Mouse (Mus musculus) midbrain, embryonic 10.5 days (tissue): Measurements from ENCODE around the gene Cidec. TPM values are rescaled to one million over a fixed set of nuclear protein-coding genes. Genes with fewer than 3 reads are reported as not detected.

Source experiments
- DNase-seq: peaks from one replicate; pipeline ENCODE4 v3.0.0-alpha.2; 2017; ENCODE audit warnings: low spot score
- H3K27ac ChIP-seq: fragments of 300-500 bp; sonication (generic); replicated peaks from 2 replicates; pipeline ENCODE4 v1.5.1; 2016; ENCODE audit warnings: mild to moderate bottlenecking
- H3K27me3 ChIP-seq: fragments of 300-500 bp; sonication (generic); 2 replicates; pipeline ENCODE4 v1.6.1; 2016; ENCODE audit warnings: low read depth, mild to moderate bottlenecking; ENCODE audit not compliant: poor library complexity, severe bottlenecking
- H3K36me3 ChIP-seq: fragments of 300-500 bp; sonication (generic); 2 replicates; pipeline ENCODE4 v1.6.1; 2016; ENCODE audit warnings: mild to moderate bottlenecking, moderate library complexity
- H3K4me1 ChIP-seq: fragments of 300-500 bp; sonication (generic); 2 replicates; pipeline ENCODE4 v1.6.1; 2016
- H3K4me3 ChIP-seq: fragments of 300-500 bp; sonication (generic); 2 replicates; pipeline ENCODE4 v1.5.1; 2016; ENCODE audit warnings: mild to moderate bottlenecking, moderate library complexity
- H3K9me3 ChIP-seq: fragments of 300-500 bp; sonication (generic); replicated peaks from 2 replicates; pipeline ENCODE4 v1.6.1; 2016; ENCODE audit warnings: mild to moderate bottlenecking
- WGBS: fragments of 180-500 bp; shearing (Covaris S2); methylation state at CpG from one replicate; pipeline ENCODE4 v1.1.7; 2016; 5-methylcytosine and 5-hydroxymethylcytosine counted together
- polyA plus RNA-seq: library from polyadenylated mRNA; unstranded; fragments of >200 nt; fragmentation: Nextera tagmentation; extraction: Ambion mirVana; gene quantifications from 2 replicates; pipeline ENCODE4 v1.2.1, GENCODE M21; 2016

Cidec gene
- polyA plus RNA-seq, 1 experiment from 2014 or later: not detected

DNA sequence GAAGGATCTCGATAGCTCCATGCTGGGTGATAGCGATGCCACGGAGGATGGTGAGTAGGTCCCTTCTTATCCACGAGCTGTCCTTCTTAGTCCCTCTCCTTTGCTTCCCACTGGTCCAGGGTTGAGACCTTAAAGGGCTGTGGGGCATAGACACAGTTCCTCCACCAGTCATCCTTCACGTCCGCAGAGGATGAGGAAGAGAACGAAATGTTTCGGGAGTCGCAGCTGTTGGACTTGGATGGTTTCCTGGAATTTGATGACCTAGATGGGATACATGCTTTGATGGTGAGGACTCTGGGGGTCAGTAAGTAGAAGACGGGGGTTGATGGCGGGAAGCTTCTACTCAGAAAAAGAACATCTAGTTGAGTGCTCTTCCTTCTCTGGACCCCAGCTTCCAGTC, 40.7 kb downstream of the Cidec start:
- no peak overlapping the region for H3K27ac ChIP-seq
- H3K9me3 ChIP-seq: no peaks in the 10 kb centered on the region
- H3K4me3 ChIP-seq: no peak overlapping the region
- DNase-seq: no peak
- H3K27me3 ChIP-seq: no peaks in the 10 kb centered on the region
- WGBS: 96% methylated on average over 11 of the region's 11 CpGs
- H3K4me1 ChIP-seq: peaks cover 29% of the 10 kb centered on the region
- H3K36me3 ChIP-seq: peaks cover 44% of the 10 kb centered on the region

DNA sequence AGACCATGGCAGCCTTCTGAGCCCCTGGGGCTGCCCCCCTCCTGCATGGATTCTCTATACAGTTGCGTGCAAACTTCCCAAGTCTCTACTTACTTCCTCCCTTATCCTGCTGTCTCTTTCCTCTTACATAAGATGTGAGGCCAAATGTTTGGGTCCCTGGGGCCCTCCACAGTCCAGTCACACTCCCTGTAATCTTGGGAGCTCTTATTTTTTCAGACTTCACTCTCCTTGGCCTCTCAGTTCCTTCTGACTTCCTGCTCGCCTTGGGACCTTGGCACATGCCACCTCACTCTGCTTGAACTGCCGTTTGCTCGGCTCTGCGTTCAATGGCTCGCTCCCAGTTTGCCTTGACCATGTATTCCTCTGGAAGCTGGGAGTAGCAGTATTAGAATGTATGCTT, 41.6 kb downstream of the Cidec start:
- Histone ChIP-seq H3K36me3 (peaks cover 47% of the 10 kb centered on the region), H3K27ac (no peak overlapping the region), H3K27me3 (no peaks in the 10 kb centered on the region), H3K4me3 (no peak overlapping the region), H3K4me1 (peaks cover 29% of the 10 kb centered on the region), H3K9me3 (no peaks in the 10 kb centered on the region)
- WGBS: 92% methylated on average over 6 of the region's 6 CpGs
- DNase-seq: no peak

DNA sequence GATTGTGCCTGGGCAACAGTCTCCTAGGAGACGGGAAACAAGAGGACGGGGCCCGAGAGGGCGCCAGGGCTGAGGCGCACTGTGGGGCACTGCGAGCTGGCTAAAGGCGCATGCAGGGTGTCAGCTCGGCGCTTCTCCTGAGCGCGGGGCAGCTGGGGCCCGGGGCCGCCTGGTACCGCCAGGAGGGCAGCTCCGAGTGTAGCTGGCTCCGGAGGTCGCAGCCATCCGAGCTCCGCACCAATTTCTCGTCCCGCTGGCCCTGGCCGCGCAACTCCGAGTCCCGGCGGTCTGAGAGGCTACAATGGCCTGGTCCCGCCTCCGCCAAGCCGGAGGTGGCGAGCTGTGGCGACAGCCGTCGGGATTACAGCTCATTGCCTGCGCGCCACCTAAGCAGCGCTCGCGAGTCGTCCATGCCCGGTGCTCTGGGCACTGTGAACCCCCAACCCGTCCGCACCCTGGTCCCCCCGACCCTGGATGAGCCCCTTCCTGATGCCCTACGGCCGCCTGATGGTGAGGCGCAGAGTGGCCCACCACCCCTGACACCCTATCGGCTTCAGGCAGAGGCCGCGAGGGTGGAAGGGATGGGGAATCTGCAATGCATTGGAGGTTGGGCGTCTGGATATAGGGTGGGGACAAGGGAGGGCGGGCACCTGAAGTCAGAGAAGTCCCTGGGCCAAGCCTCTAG, 43.0 kb downstream of the Cidec start:
- peak; percentile 86 for DNase-seq
- H3K4me3 ChIP-seq: peak overlapping the region; percentile 69
- H3K4me1 ChIP-seq: peaks cover 29% of the 10 kb centered on the region
- no peaks in the 10 kb centered on the region for H3K9me3 ChIP-seq
- no peaks in the 10 kb centered on the region for H3K27me3 ChIP-seq
- WGBS: under 1% methylated on average over 51 of the region's 51 CpGs
- H3K27ac ChIP-seq: peak overlapping the region; percentile 93
- peaks cover 53% of the 10 kb centered on the region for H3K36me3 ChIP-seq

DNA sequence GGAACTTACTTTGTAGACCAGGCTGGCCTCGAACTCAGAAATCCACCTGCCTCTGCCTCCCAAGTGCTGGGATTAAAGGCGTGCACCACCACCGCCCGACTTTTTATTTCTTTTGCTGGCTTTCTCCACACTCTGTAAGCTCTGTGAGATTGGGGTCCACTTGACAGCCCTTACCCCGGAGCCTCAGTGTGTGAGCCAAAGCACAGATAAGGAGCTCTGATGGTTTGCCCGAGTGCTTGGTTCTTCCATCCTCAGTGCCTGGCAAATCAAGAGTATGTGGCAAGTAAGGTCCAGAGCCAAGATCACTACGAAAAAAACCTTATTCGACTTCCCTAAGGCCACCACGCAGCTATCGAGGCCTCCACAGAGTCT, 43.6 kb downstream of the Cidec start:
- Histone ChIP-seq H3K27ac (peak overlapping the region; percentile 93), H3K36me3 (peaks cover 58% of the 10 kb centered on the region), H3K27me3 (no peaks in the 10 kb centered on the region), H3K4me3 (peak overlapping the region; percentile 69), H3K4me1 (peaks cover 29% of the 10 kb centered on the region), H3K9me3 (no peaks in the 10 kb centered on the region)
- 27% methylated on average over 10 of the region's 10 CpGs for WGBS
- DNase-seq: no peak

DNA sequence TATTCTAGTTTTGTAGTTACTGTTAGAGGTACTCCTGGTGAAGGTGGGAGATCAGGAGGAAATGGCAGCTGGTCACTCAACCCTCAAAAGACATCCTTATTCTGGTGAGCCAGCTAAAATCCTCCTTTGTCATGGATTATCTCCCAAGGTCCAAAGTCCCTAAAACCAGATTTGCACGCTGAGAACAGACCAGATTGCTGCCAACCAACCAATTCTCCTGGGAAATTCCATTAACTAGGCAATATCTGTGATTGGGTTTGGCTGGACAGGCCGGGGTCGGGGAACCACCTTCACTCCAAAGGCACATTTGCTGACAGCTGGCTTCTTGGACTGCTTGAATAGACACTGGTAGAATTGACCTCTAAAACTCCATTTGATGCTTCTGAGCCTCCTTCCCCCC, 44.8 kb downstream of the Cidec start:
- Histone ChIP-seq H3K9me3 (no peaks in the 10 kb centered on the region), H3K27me3 (no peaks in the 10 kb centered on the region), H3K27ac (no peak overlapping the region), H3K36me3 (peaks cover 69% of the 10 kb centered on the region), H3K4me1 (peaks cover 29% of the 10 kb centered on the region), H3K4me3 (no peak overlapping the region)
- no peak for DNase-seq
- 84% methylated on average over 3 of the region's 3 CpGs for WGBS

DNA sequence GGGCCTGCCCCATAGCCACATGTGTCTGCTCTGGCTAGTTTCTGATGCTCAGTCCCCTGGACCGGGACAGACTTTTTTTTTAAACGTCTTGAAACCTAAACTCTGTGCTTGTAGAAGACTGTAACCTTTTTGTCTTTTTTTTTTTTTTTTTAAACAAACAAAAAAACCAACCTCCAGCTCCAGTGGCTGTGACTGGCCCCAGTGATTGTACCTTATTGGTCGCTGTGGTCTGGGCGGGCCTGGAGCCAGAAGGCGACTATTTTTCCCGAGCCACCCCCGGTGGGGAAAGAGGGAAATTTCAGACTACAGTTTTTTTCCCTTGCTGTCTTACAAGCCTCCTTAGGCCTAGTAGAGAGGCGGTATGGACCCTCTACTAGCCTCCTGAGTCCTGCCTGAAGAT, 46.6 kb downstream of the Cidec start, which contains the start of gene Ttll3:
TSS of gene Ttll3 (plus strand) at position 301 of the 400 bp plus-strand sequence.
- H3K27me3 ChIP-seq: no peaks in the 10 kb centered on the region
- H3K36me3 ChIP-seq: peaks cover 75% of the 10 kb centered on the region
- H3K9me3 ChIP-seq: no peaks in the 10 kb centered on the region
- H3K4me1 ChIP-seq: peaks cover 29% of the 10 kb centered on the region
- no peak within 1 kb of the TSS for H3K4me3 ChIP-seq
- no peak within 1 kb of the TSS for H3K27ac ChIP-seq
- 88% methylated on average over 8 of the region's 8 CpGs for WGBS
- DNase-seq: no peak

DNA sequence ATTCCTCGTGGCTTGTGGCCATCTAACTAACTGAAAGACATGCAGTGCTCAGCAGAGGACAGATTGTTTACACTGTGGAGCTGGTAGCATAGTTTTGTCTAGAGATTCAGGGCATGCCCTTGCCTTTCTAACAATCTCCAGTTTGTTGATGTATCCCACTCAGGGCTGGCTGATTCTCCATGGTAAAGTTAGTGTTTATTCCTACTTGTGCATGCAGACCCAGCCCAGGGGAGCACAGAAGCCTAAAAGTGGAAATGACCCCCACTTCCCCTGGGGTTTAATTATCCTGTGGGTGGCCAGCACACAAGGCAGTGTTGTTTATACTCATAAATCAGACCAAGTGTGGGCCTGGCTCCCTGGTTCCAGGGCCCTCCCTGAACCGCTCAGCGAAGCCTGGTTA, 49.5 kb downstream of the Cidec start:
- no peak overlapping the region for H3K4me3 ChIP-seq
- WGBS: 93% methylated on average over 3 of the region's 3 CpGs
- no peaks in the 10 kb centered on the region for H3K27me3 ChIP-seq
- peaks cover 100% of the 10 kb centered on the region for H3K36me3 ChIP-seq
- H3K9me3 ChIP-seq: no peaks in the 10 kb centered on the region
- peaks cover 5% of the 10 kb centered on the region for H3K4me1 ChIP-seq
- no peak overlapping the region for H3K27ac ChIP-seq
- DNase-seq: no peak

DNA sequence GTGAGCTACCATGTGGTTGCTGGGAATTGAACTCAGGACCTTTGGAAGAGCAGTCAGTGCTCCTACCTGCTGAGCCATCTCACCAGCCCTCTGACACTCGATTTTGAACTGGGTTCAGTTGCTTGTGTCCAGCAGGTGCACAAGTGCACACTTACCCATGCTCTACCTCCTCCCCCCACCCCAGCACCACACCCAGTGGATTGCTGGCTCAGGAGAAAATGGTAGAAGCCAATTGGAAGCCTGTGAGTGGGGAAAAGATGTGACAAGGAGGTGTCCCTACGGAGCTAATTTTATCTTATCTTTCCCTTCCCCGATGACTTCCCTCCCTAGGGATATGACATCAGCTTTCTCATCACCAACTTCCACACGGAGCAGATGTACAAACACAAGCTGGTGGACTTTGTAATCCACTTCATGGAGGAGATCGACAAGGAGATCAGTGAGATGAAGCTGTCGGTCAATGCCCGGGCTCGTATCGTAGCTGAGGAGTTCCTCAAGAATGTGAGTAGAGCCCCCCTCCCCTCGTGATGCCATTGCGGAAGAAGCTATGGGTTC, 50.3 kb downstream of the Cidec start:
- DNase-seq: no peak
- Histone ChIP-seq H3K9me3 (no peaks in the 10 kb centered on the region), H3K4me1 (0 out of 2 replicates have a peak, but pooled peaks cover 2% of the 10 kb centered on the region), H3K27ac (no peak overlapping the region), H3K4me3 (no peak overlapping the region), H3K36me3 (peaks cover 100% of the 10 kb centered on the region), H3K27me3 (no peaks in the 10 kb centered on the region)
- WGBS: 91% methylated on average over 11 of the region's 11 CpGs

DNA sequence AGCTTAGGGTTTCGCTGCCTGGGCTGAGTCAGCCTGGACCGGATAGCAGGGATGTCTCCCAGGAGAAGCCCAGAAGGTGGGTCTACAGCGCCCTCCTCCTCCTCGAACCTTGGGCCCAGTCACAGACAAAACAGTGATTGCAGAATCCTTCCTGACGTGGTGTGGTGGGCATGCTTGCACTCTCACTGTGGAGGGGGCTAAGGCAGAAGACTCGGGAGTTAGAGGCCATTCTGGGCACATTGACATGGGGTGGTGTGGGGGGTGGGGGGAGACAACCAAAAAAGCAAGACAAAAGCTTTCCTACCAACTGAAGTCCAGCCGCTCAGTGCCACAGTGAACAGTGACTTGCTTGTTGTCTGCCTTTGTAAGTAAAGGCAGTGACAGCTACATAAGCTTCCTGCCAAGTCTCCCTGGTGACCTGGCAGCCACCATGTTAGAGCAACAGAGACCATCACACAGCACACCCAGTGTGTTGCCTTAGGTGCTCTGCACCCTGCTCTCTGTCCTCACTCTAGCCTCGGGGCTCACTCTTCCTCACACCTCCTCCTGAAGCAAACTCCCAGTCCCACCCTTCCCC, 51.1 kb downstream of the Cidec start:
- DNase-seq: no peak
- H3K4me3 ChIP-seq: no peak overlapping the region
- peaks cover 5% of the 10 kb centered on the region; the same call in 1 of the 2 replicates for H3K4me1 ChIP-seq
- H3K9me3 ChIP-seq: no peaks in the 10 kb centered on the region
- 92% methylated on average over 8 of the region's 8 CpGs for WGBS
- H3K36me3 ChIP-seq: peaks cover 94% of the 10 kb centered on the region
- H3K27ac ChIP-seq: no peak overlapping the region
- H3K27me3 ChIP-seq: no peaks in the 10 kb centered on the region

DNA sequence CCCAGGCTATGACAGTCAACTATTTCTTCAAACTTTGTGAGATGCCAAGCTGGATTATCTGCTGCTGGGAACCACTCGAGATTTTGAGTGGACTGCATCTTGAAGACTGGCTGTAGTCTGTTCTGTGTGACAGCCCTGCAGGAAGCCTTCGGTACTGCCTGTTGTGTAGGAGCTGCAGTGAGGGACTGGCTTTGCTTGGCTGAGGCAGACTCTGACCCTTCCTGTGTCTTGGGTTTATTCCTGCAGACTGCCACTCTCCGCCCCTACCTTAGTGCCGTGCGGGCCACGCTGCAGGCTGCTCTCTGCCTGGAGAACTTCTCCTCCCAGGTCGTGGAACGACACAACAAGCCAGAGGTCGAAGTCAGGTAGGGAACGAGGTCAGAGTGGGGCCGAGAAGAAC, 55.1 kb downstream of the Cidec start:
- whole genome bisulfite sequencing: 93% methylated on average over 11 of the region's 11 CpGs
- no peaks in the 10 kb centered on the region for H3K27me3 ChIP-seq
- peaks cover 28% of the 10 kb centered on the region for H3K4me1 ChIP-seq
- H3K27ac ChIP-seq: no peak overlapping the region
- DNase-seq: no peak
- peaks cover 61% of the 10 kb centered on the region for H3K36me3 ChIP-seq
- H3K9me3 ChIP-seq: no peaks in the 10 kb centered on the region
- no peak overlapping the region for H3K4me3 ChIP-seq

DNA sequence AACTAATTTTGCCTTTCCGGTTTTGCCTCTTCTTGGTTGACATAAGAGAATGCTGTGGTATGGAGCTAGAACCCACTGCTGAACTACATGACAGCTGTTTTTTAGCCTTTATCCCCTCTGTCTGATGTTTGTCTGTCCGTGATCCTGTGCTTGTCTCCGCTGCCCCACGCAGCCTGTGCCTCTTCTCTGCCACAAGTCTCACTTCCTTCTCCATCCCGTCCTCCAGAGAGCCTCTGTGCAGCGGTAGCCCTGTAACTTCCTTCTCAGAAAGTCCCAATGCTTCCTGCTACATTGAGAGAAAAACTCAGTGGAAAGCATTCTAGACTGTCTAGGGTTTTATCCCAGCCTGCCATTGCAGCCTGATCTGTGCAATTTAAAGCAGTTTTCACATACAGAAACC, 56.3 kb downstream of the Cidec start:
- H3K27me3 ChIP-seq: no peaks in the 10 kb centered on the region
- peaks cover 61% of the 10 kb centered on the region for H3K36me3 ChIP-seq
- H3K4me1 ChIP-seq: peaks cover 28% of the 10 kb centered on the region
- WGBS: 90% methylated on average over 6 of the region's 6 CpGs
- peak overlapping the region; percentile 90 for H3K4me3 ChIP-seq
- no peak for DNase-seq
- H3K27ac ChIP-seq: no peak overlapping the region
- no peaks in the 10 kb centered on the region for H3K9me3 ChIP-seq

DNA sequence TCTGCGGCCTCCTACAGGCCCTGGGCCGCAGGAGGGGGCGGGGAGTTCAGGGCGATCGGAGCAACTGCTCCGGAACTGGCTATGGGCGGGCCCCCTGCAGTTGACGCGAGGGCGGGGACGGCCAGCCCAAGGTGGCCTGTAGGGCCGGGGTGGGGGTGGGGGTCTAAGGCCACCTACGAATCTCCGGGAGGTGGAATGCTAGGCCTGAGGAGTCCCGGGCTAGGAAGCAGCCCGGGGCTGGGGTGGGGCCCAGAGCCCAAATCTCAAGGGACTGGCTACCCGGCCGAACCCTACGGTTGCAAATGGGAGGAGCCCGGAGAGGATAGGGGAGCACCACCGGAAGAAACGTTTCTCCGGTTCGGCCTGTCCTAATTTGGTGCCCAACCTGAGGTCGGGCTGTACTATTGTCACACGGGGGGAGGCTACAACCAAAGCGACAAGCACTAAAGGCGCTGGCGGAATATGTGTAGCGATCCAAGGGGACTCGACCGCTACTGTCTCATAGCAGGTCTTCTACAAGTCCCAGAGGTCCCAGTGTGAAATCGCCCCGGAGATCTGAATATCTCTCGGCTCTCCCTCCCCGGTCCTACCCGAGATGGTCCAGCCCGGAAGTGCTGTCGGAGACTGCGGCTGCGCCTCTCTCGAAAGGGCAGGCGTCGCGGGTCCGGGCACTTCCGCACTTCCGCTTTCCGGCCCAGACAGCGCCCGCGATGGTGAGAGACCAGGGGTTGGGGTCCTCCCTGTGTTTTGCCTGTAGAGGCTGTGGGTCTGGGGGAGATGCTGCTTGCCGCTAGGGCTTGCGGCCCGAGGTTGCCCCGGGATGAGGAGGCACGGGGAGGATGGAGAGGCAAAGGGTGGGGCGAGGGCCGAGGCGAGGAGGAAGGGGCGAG, 57.8 kb downstream of the Cidec start, which contains the start of the genes Tada3 and Arpc4:
TSS of gene Tada3 (minus strand) at position 388 of the 890 bp plus-strand sequence.
TSS of gene Arpc4 (plus strand) at position 620 of the 890 bp plus-strand sequence.
- H3K27ac ChIP-seq: peak within 1 kb of the TSS; percentile 97
- H3K9me3 ChIP-seq: no peaks in the 10 kb centered on the region
- H3K27me3 ChIP-seq: no peaks in the 10 kb centered on the region
- DNase-seq: peak; percentile 94
- WGBS: under 1% methylated on average over 61 of the region's 61 CpGs
- H3K4me3 ChIP-seq: peak within 1 kb of the TSS; percentile 90
- peaks cover 28% of the 10 kb centered on the region for H3K4me1 ChIP-seq
- peaks cover 61% of the 10 kb centered on the region for H3K36me3 ChIP-seq
